Mouse (Mus musculus) kidney, embryonic 14.5 days (tissue): ENCODE data around the gene Abhd16b. TPM values are rescaled to one million over a fixed set of nuclear protein-coding genes. Genes with fewer than 3 reads are reported as not detected.
A peak's percentile ranks its signal among the peaks of the same experiment; 100 is the strongest.

Source experiments
- ATAC-seq: fragments of 200-750 bp; cut with Nextera tagmentation; 2 replicates; pipeline ENCODE4 v1.8.0; 2017; ENCODE audit warnings: moderate number of reproducible peaks, mild to moderate bottlenecking, moderate TSS enrichment, moderate library complexity; ENCODE audit not compliant: low FRiP score, low TSS enrichment
- H3K27ac ChIP-seq: fragments of 300-500 bp; sonication (generic); 2 replicates; pipeline ENCODE4 v1.5.1; 2014; ENCODE audit warnings: low read depth, mild to moderate bottlenecking, low read length, moderate library complexity, mixed read lengths
- H3K27me3 ChIP-seq: fragments of 300-500 bp; sonication (generic); 2 replicates; pipeline ENCODE4 v1.6.1; 2014; ENCODE audit warnings: mild to moderate bottlenecking, low read length; ENCODE audit not compliant: control insufficient read depth, insufficient read depth
- H3K36me3 ChIP-seq: fragments of 300-500 bp; sonication (generic); 2 replicates; pipeline ENCODE4 v1.6.1; 2014; ENCODE audit warnings: low read length, mixed read lengths; ENCODE audit not compliant: control insufficient read depth, insufficient read depth
- H3K4me1 ChIP-seq: fragments of 300-500 bp; sonication (generic); 2 replicates; pipeline ENCODE4 v1.6.1; 2014; ENCODE audit warnings: low read length, mixed read lengths; ENCODE audit not compliant: control insufficient read depth, insufficient read depth
- H3K4me2 ChIP-seq: fragments of 300-500 bp; sonication (generic); replicated peaks from 2 replicates; pipeline ENCODE4 v1.6.1; 2014; ENCODE audit warnings: low read depth, mild to moderate bottlenecking, low read length
- H3K4me3 ChIP-seq: fragments of 300-500 bp; sonication (generic); 2 replicates; pipeline ENCODE4 v1.5.1; 2014; ENCODE audit warnings: mild to moderate bottlenecking, low read length
- H3K9ac ChIP-seq: fragments of 300-500 bp; sonication (generic); 2 replicates; pipeline ENCODE4 v1.6.1; 2014; ENCODE audit warnings: low read depth, mild to moderate bottlenecking, low read length, moderate library complexity
- H3K9me3 ChIP-seq: fragments of 300-500 bp; sonication (generic); 2 replicates; pipeline ENCODE4 v1.6.1; 2016; ENCODE audit warnings: low read length; ENCODE audit not compliant: control insufficient read depth
- whole genome bisulfite sequencing: fragments of 180-500 bp; shearing (Covaris S2); extraction: QIAGEN DNeasy Blood & Tissue Kit; methylation state at CpG from one replicate; pipeline ENCODE4 v1.1.7; 2014; 5-methylcytosine and 5-hydroxymethylcytosine counted together
- polyA plus RNA-seq: library from polyadenylated mRNA; unstranded; fragments of >200 nt; fragmentation: Nextera tagmentation; extraction: Ambion mirVana; gene quantifications from 2 replicates; pipeline ENCODE4 v1.2.1, GENCODE M21; 2014

Gene Abhd16b
- 0.14 and 0.19 TPM in 2 replicates for polyA plus RNA-seq

- no peak within 1 kb of the TSS for H3K27ac ChIP-seq
- H3K27me3 ChIP-seq = no peaks in the 10 kb centered on the region
- 77% methylated on average over 31 of the region's 31 CpGs for WGBS
- H3K36me3 ChIP-seq = no peaks in the 10 kb centered on the region
- H3K9me3 ChIP-seq = no peaks in the 10 kb centered on the region
- no peak within 1 kb of the TSS for H3K9ac ChIP-seq
- no peak within 1 kb of the TSS for H3K4me2 ChIP-seq
- no peak within 1 kb of the TSS for H3K4me3 ChIP-seq
- H3K4me1 ChIP-seq = peaks cover 8% of the 10 kb centered on the region
- ATAC-seq = no peak
Measured at GRCm38 (mm10) chr2:181493156-181493927, at the start of gene Abhd16b. Gene Abhd16b, plus strand, starts transcription at chr2:181493206.

DNA sequence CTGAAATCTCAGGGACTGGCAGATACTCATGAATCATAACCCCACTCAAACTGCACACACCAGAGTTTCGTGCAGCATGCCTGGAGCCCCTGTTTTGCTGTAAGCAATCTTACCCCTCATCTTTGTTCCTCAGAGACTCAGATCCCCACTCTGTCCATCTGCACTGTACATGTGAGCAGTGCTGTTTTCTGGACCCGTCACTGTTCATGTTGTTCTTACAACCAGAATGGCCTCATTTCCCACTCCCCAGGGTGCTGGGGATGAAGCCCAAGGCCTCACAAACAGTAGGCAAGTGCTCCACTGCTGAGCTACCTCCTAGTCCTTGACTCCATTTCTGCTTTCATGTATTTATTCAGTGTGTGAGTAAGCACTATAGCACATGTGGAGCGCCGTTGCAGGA lies 40.8 kb upstream of the Abhd16b start:
- no peak for ATAC-seq
- Histone ChIP-seq H3K36me3 (no peaks in the 10 kb centered on the region), H3K9me3 (no peaks in the 10 kb centered on the region), H3K4me3 (no peak overlapping the region), H3K4me1 (no peaks in the 10 kb centered on the region), H3K9ac (no peak overlapping the region), H3K27ac (no peak overlapping the region), H3K27me3 (no peaks in the 10 kb centered on the region), H3K4me2 (no peak overlapping the region)
- 70% methylated on average over 4 of the region's 4 CpGs for WGBS

- Histone ChIP-seq H3K4me3 (no peak overlapping the region), H3K9ac (no peak overlapping the region), H3K9me3 (no peaks in the 10 kb centered on the region), H3K27ac (no peak overlapping the region), H3K27me3 (no peaks in the 10 kb centered on the region), H3K36me3 (no peaks in the 10 kb centered on the region), H3K4me2 (no peak overlapping the region), H3K4me1 (no peaks in the 10 kb centered on the region)
- WGBS = 54% methylated on average over 1 of the region's 1 CpGs
- ATAC-seq = no peak
Measured at GRCm38 (mm10) chr2:181453274-181453673, 39.7 kb upstream of the Abhd16b start.

DNA sequence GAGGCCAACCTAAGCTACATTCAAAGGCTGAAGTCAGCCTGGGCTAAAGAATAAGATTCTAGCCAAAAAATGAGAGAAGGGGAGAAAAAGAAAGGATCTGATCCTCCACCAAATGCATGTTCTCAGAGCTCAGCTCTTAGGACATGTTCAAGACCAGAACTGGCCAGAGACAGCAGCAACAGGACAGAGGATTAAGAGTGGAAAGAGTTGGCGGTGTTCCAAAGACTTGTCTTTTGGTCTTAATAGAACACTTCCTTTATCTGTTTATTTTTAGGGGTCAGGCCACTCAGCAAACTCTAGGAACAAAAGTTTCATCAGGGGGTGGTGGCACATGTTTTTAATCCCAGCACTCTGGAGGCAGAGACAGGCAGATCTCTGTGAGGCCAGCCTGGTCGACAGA lies 37.1 kb upstream of the Abhd16b start:
- no peaks in the 10 kb centered on the region for H3K36me3 ChIP-seq
- no peak overlapping the region for H3K27ac ChIP-seq
- H3K27me3 ChIP-seq = no peaks in the 10 kb centered on the region
- H3K9me3 ChIP-seq = no peaks in the 10 kb centered on the region
- no peak for ATAC-seq
- no peak overlapping the region for H3K9ac ChIP-seq
- WGBS = 75% methylated on average over 2 of the region's 2 CpGs
- no peak overlapping the region for H3K4me2 ChIP-seq
- H3K4me1 ChIP-seq = peaks cover 6% of the 10 kb centered on the region
- H3K4me3 ChIP-seq = no peak overlapping the region

GRCm38 (mm10) chr2:181457831-181458230 lies 35.2 kb upstream of the Abhd16b start:
- no peaks in the 10 kb centered on the region for H3K27me3 ChIP-seq

DNA sequence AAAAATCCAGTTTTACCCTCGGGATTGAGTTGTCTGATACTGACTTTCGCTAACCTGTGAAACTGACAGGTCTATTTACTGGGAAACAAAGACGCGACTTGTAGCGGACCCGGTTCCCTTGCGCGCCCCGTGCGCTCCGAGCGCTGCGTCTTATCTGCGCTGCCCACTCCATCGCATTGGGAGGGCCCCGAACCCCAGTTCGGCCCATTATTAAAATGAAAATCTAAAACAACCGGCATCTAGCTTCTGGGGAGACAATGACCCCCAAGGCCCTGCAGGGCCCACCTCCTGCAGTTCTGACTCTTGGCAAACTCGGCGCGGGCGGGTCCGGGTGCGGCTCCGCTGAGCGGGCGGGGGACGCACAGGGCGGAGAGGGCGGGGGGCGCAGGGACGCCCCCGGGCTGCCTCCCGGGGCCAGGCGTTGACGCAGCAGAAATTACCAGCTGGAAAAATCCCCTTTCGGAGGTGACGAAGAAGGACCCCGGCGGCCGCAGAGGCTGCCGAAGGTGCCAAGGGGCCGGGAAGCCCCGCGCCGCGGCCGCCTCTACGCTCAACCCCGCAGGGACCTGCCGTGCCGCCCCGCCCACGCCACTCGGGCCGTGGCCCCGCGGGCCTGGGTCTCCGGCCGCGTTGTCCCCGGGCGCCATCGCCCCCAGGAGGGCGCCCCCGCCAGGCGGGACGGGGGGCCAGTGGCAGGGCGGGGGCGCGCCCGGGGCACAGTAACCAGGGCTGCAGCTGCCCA lies 34.4 kb upstream of the Abhd16b start:
- Histone ChIP-seq H3K9me3 (no peaks in the 10 kb centered on the region), H3K27ac (peak overlapping the region; percentile 78), H3K36me3 (no peaks in the 10 kb centered on the region), H3K4me2 (peak overlapping the region; percentile 96), H3K9ac (peak overlapping the region; percentile 94), H3K27me3 (no peaks in the 10 kb centered on the region), H3K4me1 (peaks cover 20% of the 10 kb centered on the region), H3K4me3 (peak overlapping the region; percentile 99)
- ATAC-seq = no peak
- WGBS = under 1% methylated on average over 61 of the region's 72 CpGs

More at GRCm38 (mm10) chr2:181457831-181458230, 35.2 kb upstream of the Abhd16b start:
- 1% methylated on average over 15 of the region's 15 CpGs for WGBS
- peak overlapping the region; percentile 99 for H3K4me3 ChIP-seq
- no peaks in the 10 kb centered on the region for H3K9me3 ChIP-seq
- ATAC-seq = no peak
- peak overlapping the region; percentile 94; the same call in 1 of the 2 replicates for H3K9ac ChIP-seq
- no peaks in the 10 kb centered on the region for H3K36me3 ChIP-seq
- H3K4me1 ChIP-seq = peaks cover 13% of the 10 kb centered on the region
- peak overlapping the region; percentile 96 for H3K4me2 ChIP-seq
- no peak overlapping the region for H3K27ac ChIP-seq

- no peaks in the 10 kb centered on the region for H3K36me3 ChIP-seq
- peak; percentile 90 for ATAC-seq
- peak within 1 kb of the TSS; percentile 96 for H3K4me2 ChIP-seq
- peak within 1 kb of the TSS; percentile 94 for H3K9ac ChIP-seq
- peak within 1 kb of the TSS; percentile 99 for H3K4me3 ChIP-seq
- H3K9me3 ChIP-seq = no peaks in the 10 kb centered on the region
- H3K27me3 ChIP-seq = no peaks in the 10 kb centered on the region
- peaks cover 20% of the 10 kb centered on the region for H3K4me1 ChIP-seq
- peak within 1 kb of the TSS; percentile 95 for H3K27ac ChIP-seq
- 0% methylated on average over 31 of the region's 83 CpGs for WGBS
Measured at GRCm38 (mm10) chr2:181459153-181459672, 33.8 kb upstream of the Abhd16b start, which contains the start of gene Zbtb46. Gene Zbtb46, minus strand, starts transcription at chr2:181459426.

- Histone ChIP-seq H3K4me3 (peak overlapping the region; percentile 99), H3K27ac (peak overlapping the region; percentile 95), H3K9ac (peak overlapping the region; percentile 94), H3K9me3 (no peaks in the 10 kb centered on the region), H3K27me3 (no peaks in the 10 kb centered on the region), H3K4me1 (peaks cover 20% of the 10 kb centered on the region), H3K36me3 (no peaks in the 10 kb centered on the region), H3K4me2 (peak overlapping the region; percentile 96)
- ATAC-seq = peak; percentile 81
- WGBS = under 1% methylated on average over 65 of the region's 71 CpGs
Measured at GRCm38 (mm10) chr2:181459673-181460621, 33.1 kb upstream of the Abhd16b start.
